Mouse (Mus musculus) stomach, postnatal 0 days (tissue): ENCODE measurements around the gene Krt1.

Source experiments
- CTCF ChIP-seq: IDR thresholded peaks from 2 replicates; pipeline ENCODE4 v1.5.1; 2016; ENCODE audit warnings: antibody characterized with exemption, low read depth, mild to moderate bottlenecking, moderate library complexity
- EP300 ChIP-seq: optimal IDR thresholded peaks from 2 replicates; pipeline ENCODE3; 2016; ENCODE audit warnings: antibody characterized with exemption

GRCm38 (mm10) chr15:101845971-101846403 is 4.6 kb downstream of the Krt1 start:
- TF ChIP-seq CTCF (peak; percentile 8; the same call in 1 of the 2 replicates), EP300 (peak; percentile 21)
